Mouse (Mus musculus): ENCODE results near the gene Camk1. TPM values are rescaled to one million over a fixed set of nuclear protein-coding genes. Genes with fewer than 3 reads are reported as not detected.

Gene Camk1
- total and polyA plus RNA-seq, 2 experiments from 2014 or later: 118 to 119 TPM

GRCm38 (mm10) chr6:113385160-113385714 is 41.5 kb upstream of the Camk1 start:
- no peak overlapping the region for H3K4me2 ChIP-seq (ENCODE audit: low read depth)
- no peak for ATAC-seq

GRCm38 (mm10) chr6:113384351-113384927 is 40.7 kb upstream of the Camk1 start:
- no peak for TF ChIP-seq CTCF (IDR thresholded peaks at IDR 0.05; ENCODE audit: low read depth)
- Histone ChIP-seq H3K4me3 (ENCODE audit: low read depth, low read length) (no peak overlapping the region), H3K4me2 (ENCODE audit: low read depth) (no peak overlapping the region), H3K9ac (no peak overlapping the region), H3K4me1 (ENCODE audit: insufficient read depth) (0 out of 2 replicates have a peak, but pooled peaks cover under 1% of the 10 kb centered on the region), H3K9me3 (ENCODE audit: low read length) (no peaks in the 10 kb centered on the region), H3K27me3 (ENCODE audit: insufficient read depth, low read length) (no peaks in the 10 kb centered on the region), H3K36me3 (ENCODE audit: insufficient read depth) (peaks cover 75% of the 10 kb centered on the region), H3K27ac (ENCODE audit: low read depth, low read length) (no peak overlapping the region)
- WGBS: 79% methylated on average over 8 of the region's 8 CpGs
- peak; percentile 31 for DNase-seq
- peak; percentile 79 for ATAC-seq

More at GRCm38 (mm10) chr6:113385160-113385714, 41.5 kb upstream of the Camk1 start:
- Histone ChIP-seq H3K27ac (ENCODE audit: low read depth, low read length) (no peak overlapping the region), H3K36me3 (ENCODE audit: insufficient read depth) (peaks cover 83% of the 10 kb centered on the region), H3K4me3 (ENCODE audit: low read depth, low read length) (no peak overlapping the region), H3K9me3 (ENCODE audit: low read length) (no peaks in the 10 kb centered on the region), H3K27me3 (ENCODE audit: insufficient read depth, low read length) (no peaks in the 10 kb centered on the region), H3K4me1 (ENCODE audit: insufficient read depth) (no peaks in the 10 kb centered on the region), H3K9ac (no peak overlapping the region)
- no peak for TF ChIP-seq CTCF (IDR thresholded peaks at IDR 0.05; ENCODE audit: low read depth)
- DNase-seq: no peak
- 95% methylated on average over 11 of the region's 11 CpGs for WGBS

GRCm38 (mm10) chr6:113380480-113380879 is 36.7 kb upstream of the Camk1 start:
- Histone ChIP-seq H3K27ac (ENCODE audit: low read depth, low read length) (no peak overlapping the region), H3K4me2 (ENCODE audit: low read depth) (no peak overlapping the region), H3K27me3 (ENCODE audit: insufficient read depth, low read length) (no peaks in the 10 kb centered on the region), H3K4me1 (ENCODE audit: insufficient read depth) (peaks cover 14% of the 10 kb centered on the region), H3K9me3 (ENCODE audit: low read length) (no peaks in the 10 kb centered on the region), H3K36me3 (ENCODE audit: insufficient read depth) (peaks cover 47% of the 10 kb centered on the region), H3K9ac (no peak overlapping the region), H3K4me3 (ENCODE audit: low read depth, low read length) (no peak overlapping the region)
- 94% methylated on average over 11 of the region's 11 CpGs for WGBS
- no peak for ATAC-seq
- no peak for DNase-seq
- 0 out of 2 replicates have a peak, but pooled peaks have one; percentile 9 for TF ChIP-seq CTCF (IDR thresholded peaks at IDR 0.05; ENCODE audit: low read depth)

GRCm38 (mm10) chr6:113379246-113379645 is 35.5 kb upstream of the Camk1 start:
- Histone ChIP-seq H3K36me3 (ENCODE audit: insufficient read depth) (peaks cover 46% of the 10 kb centered on the region), H3K4me1 (ENCODE audit: insufficient read depth) (peaks cover 14% of the 10 kb centered on the region), H3K4me3 (ENCODE audit: low read depth, low read length) (peak overlapping the region; percentile 99), H3K9me3 (ENCODE audit: low read length) (no peaks in the 10 kb centered on the region), H3K27me3 (ENCODE audit: insufficient read depth, low read length) (no peaks in the 10 kb centered on the region), H3K9ac (no peak overlapping the region), H3K4me2 (ENCODE audit: low read depth) (peak overlapping the region; percentile 91), H3K27ac (ENCODE audit: low read depth, low read length) (no peak overlapping the region)
- ATAC-seq (no peak), DNase-seq (no peak)
- WGBS: 88% methylated on average over 6 of the region's 6 CpGs
- no peak for TF ChIP-seq CTCF (IDR thresholded peaks at IDR 0.05; ENCODE audit: low read depth)

- 1% methylated on average over 59 of the region's 61 CpGs for WGBS
- peaks cover 14% of the 10 kb centered on the region for H3K4me1 ChIP-seq (ENCODE audit: insufficient read depth)
- peak; percentile 97 for DNase-seq
- H3K27me3 ChIP-seq (ENCODE audit: insufficient read depth, low read length): no peaks in the 10 kb centered on the region
- H3K4me2 ChIP-seq (ENCODE audit: low read depth): peak within 1 kb of the TSS; percentile 91
- H3K9ac ChIP-seq: peak within 1 kb of the TSS; percentile 87
- H3K9me3 ChIP-seq (ENCODE audit: low read length): no peaks in the 10 kb centered on the region
- H3K4me3 ChIP-seq (ENCODE audit: low read depth, low read length): peak within 1 kb of the TSS; percentile 99
- H3K27ac ChIP-seq (ENCODE audit: low read depth, low read length): peak within 1 kb of the TSS; percentile 86
- peaks cover 47% of the 10 kb centered on the region for H3K36me3 ChIP-seq (ENCODE audit: insufficient read depth)
- peak; percentile 97 for ATAC-seq
- TF ChIP-seq CTCF (IDR thresholded peaks at IDR 0.05; ENCODE audit: low read depth): peak; percentile 32; the same call in 1 of the 2 replicates
Measured at GRCm38 (mm10) chr6:113377496-113378385, 34.0 kb upstream of the Camk1 start, which contains the start of the genes Tada3 and Arpc4. Gene Tada3, minus strand, starts transcription at chr6:113377883. Gene Arpc4, plus strand, starts transcription at chr6:113378115.

GRCm38 (mm10) chr6:113377172-113377495 is 33.4 kb upstream of the Camk1 start:
- Histone ChIP-seq H3K9ac (peak overlapping the region; percentile 87), H3K4me2 (ENCODE audit: low read depth) (peak overlapping the region; percentile 91), H3K36me3 (ENCODE audit: insufficient read depth) (peaks cover 52% of the 10 kb centered on the region), H3K27ac (ENCODE audit: low read depth, low read length) (peak overlapping the region; percentile 86), H3K27me3 (ENCODE audit: insufficient read depth, low read length) (no peaks in the 10 kb centered on the region), H3K9me3 (ENCODE audit: low read length) (no peaks in the 10 kb centered on the region), H3K4me3 (ENCODE audit: low read depth, low read length) (peak overlapping the region; percentile 99), H3K4me1 (ENCODE audit: insufficient read depth) (peaks cover 14% of the 10 kb centered on the region)
- TF ChIP-seq CTCF (IDR thresholded peaks at IDR 0.05; ENCODE audit: low read depth): no peak
- DNase-seq: no peak
- 10% methylated on average over 7 of the region's 7 CpGs for WGBS
- no peak for ATAC-seq

Data from forebrain, postnatal 0 days (tissue).